Mouse (Mus musculus): ENCODE measurements around the gene Arsg. TPM values are rescaled to one million over a fixed set of nuclear protein-coding genes. Genes with fewer than 3 reads are reported as not detected.

Gene Arsg
- polyA plus RNA-seq, 1 experiment, result 5.1 TPM

DNA sequence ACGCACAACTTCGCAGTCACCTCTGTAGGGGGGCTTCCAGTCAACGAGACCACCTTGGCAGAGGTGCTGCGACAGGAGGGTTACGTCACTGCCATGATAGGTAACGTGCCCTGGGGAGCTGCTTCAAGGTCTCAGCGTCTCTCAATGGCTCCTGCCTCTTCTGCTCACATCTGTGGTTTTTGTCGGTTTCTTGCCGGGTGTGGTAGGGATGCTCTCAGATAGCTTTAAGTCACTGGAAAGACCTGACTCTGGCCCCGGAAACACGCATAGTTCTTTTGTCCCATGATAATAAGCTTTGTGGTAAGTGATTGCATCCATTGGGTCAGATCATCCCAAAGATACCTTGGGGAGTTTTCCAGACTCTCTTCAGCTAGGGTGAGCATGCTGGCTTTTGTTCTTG lies 44.2 kb downstream of the Arsg start:
- no peaks in the 10 kb centered on the region for H3K4me1 ChIP-seq (ENCODE audit: control insufficient read depth, insufficient read depth, insufficient read length)
- DNase-seq (ENCODE audit: low read depth in 1 of 2, low spot score in 2 of 2), result no peak
- no peak overlapping the region for H3K27ac ChIP-seq (ENCODE audit: insufficient read depth, low read length)
- H3K36me3 ChIP-seq (ENCODE audit: control insufficient read depth, insufficient read depth, low read length), result no peaks in the 10 kb centered on the region
- H3K27me3 ChIP-seq (ENCODE audit: control insufficient read depth, insufficient read depth, low read length), result no peaks in the 10 kb centered on the region
- WGBS, result 86% methylated on average over 11 of the region's 11 CpGs
- TF ChIP-seq POLR2A (IDR thresholded peaks at IDR 0.05; ENCODE audit: low read depth, low read length) (no peak), CTCF (IDR thresholded peaks at IDR 0.05; ENCODE audit: extremely low read depth, insufficient read depth, insufficient read length, insufficient replicate concordance) (no peak)
- no peak overlapping the region for H3K4me3 ChIP-seq (ENCODE audit: extremely low read depth, insufficient read depth, insufficient read length)

DNA sequence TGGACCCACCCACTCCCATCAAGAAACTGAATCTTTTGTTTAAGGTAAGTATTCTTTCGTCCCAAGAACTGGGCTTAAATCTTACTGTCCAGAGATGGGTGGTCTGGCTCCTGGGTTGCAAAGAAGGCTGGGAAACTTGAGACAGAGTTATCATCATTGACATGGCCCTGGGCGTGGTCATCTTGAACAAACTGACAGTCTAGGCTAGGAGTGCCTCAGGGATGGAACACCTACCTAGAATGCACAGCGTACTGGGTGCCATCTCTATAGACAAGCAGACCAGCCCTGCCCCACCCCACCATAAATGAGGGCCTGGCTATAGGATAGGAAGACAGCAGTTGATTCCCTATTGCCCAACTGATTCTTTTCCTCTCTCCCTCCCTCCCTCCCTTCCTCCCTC lies 44.6 kb downstream of the Arsg start:
- DNase-seq (ENCODE audit: low read depth in 1 of 2, low spot score in 2 of 2), result no peak
- no peaks in the 10 kb centered on the region for H3K27me3 ChIP-seq (ENCODE audit: control insufficient read depth, insufficient read depth, low read length)

DNA sequence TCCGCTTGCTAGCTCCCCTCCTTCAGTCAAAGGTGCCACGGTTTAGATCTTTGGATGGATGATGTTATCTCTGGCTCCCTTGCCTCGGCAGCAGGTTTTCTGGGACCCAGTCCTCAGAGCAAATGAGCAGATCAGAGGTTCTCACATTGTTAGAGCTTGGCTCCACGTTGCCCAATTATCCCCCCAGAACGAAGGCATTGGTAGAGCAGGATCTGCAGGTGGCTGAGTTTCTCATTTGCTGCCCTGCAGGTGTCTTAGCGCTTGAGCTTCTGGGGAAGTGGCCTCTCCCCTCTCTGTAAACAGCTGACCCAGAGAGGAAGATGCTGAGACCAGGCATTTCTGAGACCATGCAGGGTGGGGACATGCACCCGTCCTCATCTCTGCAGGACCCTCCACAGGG lies 47.8 kb downstream of the Arsg start:
- 65% methylated on average over 7 of the region's 7 CpGs for WGBS
- no peak overlapping the region for H3K27ac ChIP-seq (ENCODE audit: insufficient read depth, low read length)
- no peaks in the 10 kb centered on the region for H3K27me3 ChIP-seq (ENCODE audit: control insufficient read depth, insufficient read depth, low read length)
- DNase-seq (ENCODE audit: low read depth in 1 of 2, low spot score in 2 of 2), result no peak
- H3K36me3 ChIP-seq (ENCODE audit: control insufficient read depth, insufficient read depth, low read length), result no peaks in the 10 kb centered on the region
- no peaks in the 10 kb centered on the region for H3K4me1 ChIP-seq (ENCODE audit: control insufficient read depth, insufficient read depth, insufficient read length)
- H3K4me3 ChIP-seq (ENCODE audit: extremely low read depth, insufficient read depth, insufficient read length), result no peak overlapping the region
- TF ChIP-seq CTCF (IDR thresholded peaks at IDR 0.05; ENCODE audit: extremely low read depth, insufficient read depth, insufficient read length, insufficient replicate concordance) (no peak), POLR2A (IDR thresholded peaks at IDR 0.05; ENCODE audit: low read depth, low read length) (no peak)

More for the DNA sequence above, 44.6 kb downstream of the Arsg start:
- WGBS, result 90% methylated on average over 3 of the region's 3 CpGs
- Histone ChIP-seq H3K4me1 (ENCODE audit: control insufficient read depth, insufficient read depth, insufficient read length) (no peaks in the 10 kb centered on the region), H3K27ac (ENCODE audit: insufficient read depth, low read length) (no peak overlapping the region), H3K4me3 (ENCODE audit: extremely low read depth, insufficient read depth, insufficient read length) (no peak overlapping the region), H3K36me3 (ENCODE audit: control insufficient read depth, insufficient read depth, low read length) (no peaks in the 10 kb centered on the region)
- no peak for TF ChIP-seq CTCF (IDR thresholded peaks at IDR 0.05; ENCODE audit: extremely low read depth, insufficient read depth, insufficient read length, insufficient replicate concordance)
- no peak for TF ChIP-seq POLR2A (IDR thresholded peaks at IDR 0.05; ENCODE audit: low read depth, low read length)

DNA sequence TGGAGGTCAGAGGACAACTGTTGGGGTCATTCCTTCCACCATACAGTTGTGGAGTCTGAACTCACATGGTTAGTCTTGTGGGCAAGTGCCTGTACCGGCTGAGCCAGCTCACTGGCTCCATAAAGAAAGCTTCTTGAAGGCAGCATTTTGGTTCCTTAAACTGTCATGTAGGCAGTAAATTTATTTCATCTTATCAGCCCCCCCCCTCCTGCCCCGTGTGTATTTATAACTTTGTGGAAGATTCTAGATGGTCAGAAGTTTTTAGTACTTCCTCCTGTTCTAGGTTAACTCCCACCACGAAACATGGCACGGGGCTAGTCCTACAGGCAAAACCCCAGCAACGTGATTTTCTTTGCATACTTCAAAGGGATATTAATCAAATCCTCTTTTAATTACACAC lies 51.7 kb downstream of the Arsg start:
- Histone ChIP-seq H3K4me3 (ENCODE audit: extremely low read depth, insufficient read depth, insufficient read length) (no peak overlapping the region), H3K36me3 (ENCODE audit: control insufficient read depth, insufficient read depth, low read length) (no peaks in the 10 kb centered on the region), H3K27me3 (ENCODE audit: control insufficient read depth, insufficient read depth, low read length) (no peaks in the 10 kb centered on the region), H3K27ac (ENCODE audit: insufficient read depth, low read length) (no peak overlapping the region), H3K4me1 (ENCODE audit: control insufficient read depth, insufficient read depth, insufficient read length) (no peaks in the 10 kb centered on the region)
- WGBS, result 27% methylated on average over 5 of the region's 5 CpGs
- no peak for DNase-seq (ENCODE audit: low read depth in 1 of 2, low spot score in 2 of 2)
- TF ChIP-seq CTCF (IDR thresholded peaks at IDR 0.05; ENCODE audit: extremely low read depth, insufficient read depth, insufficient read length, insufficient replicate concordance), result no peak
- no peak for TF ChIP-seq POLR2A (IDR thresholded peaks at IDR 0.05; ENCODE audit: low read depth, low read length)

DNA sequence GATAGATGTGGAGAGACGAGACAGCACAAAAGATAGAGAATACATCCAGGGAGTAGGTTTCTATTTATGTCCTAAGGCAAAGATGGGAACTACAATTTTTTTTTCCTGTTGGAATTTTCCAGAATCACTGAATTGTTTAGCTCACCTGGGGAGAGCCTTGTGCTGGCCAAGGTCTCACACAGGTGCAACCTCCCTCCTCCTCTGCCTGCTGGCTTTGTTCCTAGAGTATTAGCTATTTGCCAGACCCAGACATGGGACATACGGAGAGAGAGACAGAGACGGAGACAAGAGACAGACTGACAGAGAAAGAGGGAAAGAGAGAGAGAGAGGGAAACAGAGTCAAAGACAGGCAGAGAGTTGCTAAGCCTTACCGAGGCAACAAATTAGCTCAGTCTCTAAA lies 52.4 kb downstream of the Arsg start:
- no peak overlapping the region for H3K27ac ChIP-seq (ENCODE audit: insufficient read depth, low read length)
- no peaks in the 10 kb centered on the region for H3K4me1 ChIP-seq (ENCODE audit: control insufficient read depth, insufficient read depth, insufficient read length)
- H3K36me3 ChIP-seq (ENCODE audit: control insufficient read depth, insufficient read depth, low read length), result no peaks in the 10 kb centered on the region
- DNase-seq (ENCODE audit: low read depth in 1 of 2, low spot score in 2 of 2), result no peak
- 91% methylated on average over 4 of the region's 4 CpGs for WGBS
- no peaks in the 10 kb centered on the region for H3K27me3 ChIP-seq (ENCODE audit: control insufficient read depth, insufficient read depth, low read length)
- no peak for TF ChIP-seq CTCF (IDR thresholded peaks at IDR 0.05; ENCODE audit: extremely low read depth, insufficient read depth, insufficient read length, insufficient replicate concordance)
- no peak for TF ChIP-seq POLR2A (IDR thresholded peaks at IDR 0.05; ENCODE audit: low read depth, low read length)
- H3K4me3 ChIP-seq (ENCODE audit: extremely low read depth, insufficient read depth, insufficient read length), result no peak overlapping the region

DNA sequence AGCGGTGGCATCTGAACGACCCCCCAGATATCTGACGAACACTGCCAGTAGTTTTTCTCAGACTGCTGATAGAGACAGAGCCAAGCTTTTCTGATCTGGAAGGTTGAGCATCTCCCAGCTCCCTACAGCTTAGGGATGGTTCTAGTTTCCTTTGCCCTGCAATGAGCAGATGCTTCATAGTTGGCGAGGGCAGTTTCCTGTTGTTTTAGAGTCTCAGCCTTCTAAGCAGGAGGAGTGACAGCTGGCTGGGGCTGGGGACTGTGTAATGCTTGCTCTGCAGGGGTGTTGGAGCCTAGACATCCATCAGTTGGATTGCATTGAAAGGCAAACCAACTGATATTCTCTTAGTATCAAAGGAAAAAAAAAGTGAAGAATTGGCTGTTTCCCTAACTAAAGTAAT lies 56.9 kb downstream of the Arsg start:
- Histone ChIP-seq H3K27ac (ENCODE audit: insufficient read depth, low read length) (no peak overlapping the region), H3K4me1 (ENCODE audit: control insufficient read depth, insufficient read depth, insufficient read length) (no peaks in the 10 kb centered on the region), H3K4me3 (ENCODE audit: extremely low read depth, insufficient read depth, insufficient read length) (no peak overlapping the region), H3K27me3 (ENCODE audit: control insufficient read depth, insufficient read depth, low read length) (no peaks in the 10 kb centered on the region), H3K36me3 (ENCODE audit: control insufficient read depth, insufficient read depth, low read length) (no peaks in the 10 kb centered on the region)
- no peak for DNase-seq (ENCODE audit: low read depth in 1 of 2, low spot score in 2 of 2)
- 79% methylated on average over 4 of the region's 4 CpGs for WGBS
- TF ChIP-seq POLR2A (IDR thresholded peaks at IDR 0.05; ENCODE audit: low read depth, low read length) (no peak), CTCF (IDR thresholded peaks at IDR 0.05; ENCODE audit: extremely low read depth, insufficient read depth, insufficient read length, insufficient replicate concordance) (no peak)

DNA sequence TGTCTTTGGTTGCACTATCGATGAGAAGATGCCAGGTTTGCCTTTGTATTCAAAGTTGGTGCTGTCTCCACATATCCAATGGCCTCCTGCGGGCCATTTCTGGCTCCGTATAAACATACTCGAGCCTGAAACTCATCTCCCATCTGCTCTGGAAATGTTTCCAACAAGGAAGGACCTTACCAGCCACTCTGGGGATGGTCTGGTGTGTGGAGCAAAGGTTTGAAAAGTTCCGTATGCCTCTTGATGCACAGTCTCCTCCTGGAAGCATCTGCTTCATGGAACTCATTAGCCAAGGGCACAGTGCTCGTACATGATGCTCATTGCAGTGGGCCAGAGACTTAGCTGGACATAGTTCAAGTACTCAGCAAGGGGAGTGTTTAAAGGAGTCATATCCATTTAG lies 62.8 kb downstream of the Arsg start:
- Histone ChIP-seq H3K36me3 (ENCODE audit: control insufficient read depth, insufficient read depth, low read length) (no peaks in the 10 kb centered on the region), H3K27me3 (ENCODE audit: control insufficient read depth, insufficient read depth, low read length) (no peaks in the 10 kb centered on the region), H3K4me3 (ENCODE audit: extremely low read depth, insufficient read depth, insufficient read length) (no peak overlapping the region), H3K27ac (ENCODE audit: insufficient read depth, low read length) (no peak overlapping the region), H3K4me1 (ENCODE audit: control insufficient read depth, insufficient read depth, insufficient read length) (no peaks in the 10 kb centered on the region)
- TF ChIP-seq POLR2A (IDR thresholded peaks at IDR 0.05; ENCODE audit: low read depth, low read length) (no peak), CTCF (IDR thresholded peaks at IDR 0.05; ENCODE audit: extremely low read depth, insufficient read depth, insufficient read length, insufficient replicate concordance) (no peak)
- DNase-seq (ENCODE audit: low read depth in 1 of 2, low spot score in 2 of 2), result no peak
- 93% methylated on average over 6 of the region's 6 CpGs for WGBS

Measured in spleen, adult 2 months (tissue).